Mouse (Mus musculus) macrophage (primary cell): ENCODE data around the gene Ctsf. TPM values are rescaled to one million over a fixed set of nuclear protein-coding genes. Genes with fewer than 3 reads are reported as not detected.
A peak's percentile ranks its signal among the peaks of the same experiment; 100 is the strongest.

Experiments
- H3K27ac ChIP-seq: fragments of 350-480 bp; formaldehyde crosslinking; 2 replicates; pipeline ENCODE4 v1.9.0; 2021
- H3K36me3 ChIP-seq: fragments of 350-480 bp; formaldehyde crosslinking; 2 replicates; pipeline ENCODE4 v1.9.0; 2021; ENCODE audit errors: inconsistent target
- H3K4me3 ChIP-seq: fragments of 350-480 bp; formaldehyde crosslinking; 2 replicates; pipeline ENCODE4 v1.9.0; 2021; ENCODE audit errors: inconsistent target
- H3K79me2 ChIP-seq: fragments of 350-480 bp; formaldehyde crosslinking; 2 replicates; pipeline ENCODE4 v1.9.0; 2021; ENCODE audit errors: inconsistent target
- WGBS: methylation state at CpG from one replicate; pipeline ENCODE4 v1.1.7; 2026; ENCODE audit warnings: inconsistent platforms; ENCODE audit not compliant: missing documents; 5-methylcytosine and 5-hydroxymethylcytosine counted together
- polyA plus RNA-seq: library from polyadenylated mRNA; stranded (reverse); fragments of 250-400 nt; gene quantifications from 3 replicates; pipeline ENCODE4 v1.2.4, GENCODE M21; 2018; ENCODE audit warnings: inconsistent platforms

Gene Ctsf
- polyA plus RNA-seq, 1 experiment from 2014 or later, result 9.6 TPM

DNA sequence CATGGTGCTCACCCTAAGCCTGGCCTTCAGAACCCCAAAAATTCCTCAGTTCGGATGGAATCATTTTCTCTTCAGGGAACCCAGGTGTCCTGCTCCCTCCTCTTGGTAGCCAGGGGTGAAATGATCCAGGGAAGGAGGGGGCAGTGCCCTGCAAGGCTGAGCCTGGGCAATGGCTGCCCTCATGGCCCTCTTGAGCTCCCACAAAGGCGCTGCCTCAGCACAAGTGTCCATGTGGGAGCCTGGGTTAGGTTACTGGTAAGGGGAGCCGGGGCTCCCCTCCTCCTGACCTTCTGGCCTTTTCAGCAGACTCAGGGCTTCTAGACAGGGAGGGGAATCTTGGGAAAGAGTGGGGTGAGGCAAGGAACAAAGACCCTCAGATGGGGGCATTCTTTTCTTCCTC, 21.8 kb downstream of the Ctsf start:
- 95% methylated on average over 3 of the region's 3 CpGs for WGBS
- peaks cover 19% of the 10 kb centered on the region for H3K79me2 ChIP-seq
- no peak overlapping the region for H3K4me3 ChIP-seq
- no peak overlapping the region for H3K27ac ChIP-seq
- H3K36me3 ChIP-seq, result 0 out of 2 replicates have a peak, but pooled peaks cover 1% of the 10 kb centered on the region

DNA sequence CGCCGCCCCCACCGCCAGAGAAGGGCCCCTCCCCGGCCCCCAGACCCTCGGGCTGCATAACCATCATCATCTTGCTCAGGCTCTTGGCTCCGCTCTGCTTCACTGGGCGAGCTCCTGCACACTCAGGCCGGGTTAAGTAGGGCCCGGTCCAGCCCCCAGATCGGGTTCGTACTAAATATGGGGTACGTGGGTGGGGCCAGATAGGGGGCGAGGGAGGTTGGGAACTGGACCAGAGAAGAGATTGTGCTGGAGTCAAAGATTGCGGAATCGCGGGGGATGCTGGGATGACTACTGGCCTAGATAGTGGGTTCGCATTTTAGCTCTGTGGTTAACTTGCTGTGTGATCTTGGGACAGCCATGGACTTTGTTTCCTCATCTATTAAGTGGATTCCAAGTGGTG, 22.9 kb downstream of the Ctsf start, which contains the start of gene Actn3:
Gene Actn3, minus strand, starts transcription at position 125 of the 400 bp plus-strand sequence.
- WGBS, result 12% methylated on average over 17 of the region's 17 CpGs
- no peak within 1 kb of the TSS for H3K27ac ChIP-seq
- peak within 1 kb of the TSS; percentile 46 for H3K4me3 ChIP-seq
- H3K79me2 ChIP-seq, result peaks cover 19% of the 10 kb centered on the region
- peaks cover 12% of the 10 kb centered on the region; the same call in 1 of the 2 replicates for H3K36me3 ChIP-seq

- H3K36me3 ChIP-seq, result peaks cover 20% of the 10 kb centered on the region; the same call in 1 of the 2 replicates
- no peak within 1 kb of the TSS for H3K27ac ChIP-seq
- peak within 1 kb of the TSS; percentile 46 for H3K4me3 ChIP-seq
- under 1% methylated on average over 52 of the region's 52 CpGs for WGBS
- peaks cover 19% of the 10 kb centered on the region for H3K79me2 ChIP-seq
These were observed 23.7 kb downstream of the Ctsf start, which contains the start of gene Zdhhc24 for GRCm38 (mm10) chr19:4878405-4879323. Gene Zdhhc24 (plus strand): TSS chr19:4878668.

DNA sequence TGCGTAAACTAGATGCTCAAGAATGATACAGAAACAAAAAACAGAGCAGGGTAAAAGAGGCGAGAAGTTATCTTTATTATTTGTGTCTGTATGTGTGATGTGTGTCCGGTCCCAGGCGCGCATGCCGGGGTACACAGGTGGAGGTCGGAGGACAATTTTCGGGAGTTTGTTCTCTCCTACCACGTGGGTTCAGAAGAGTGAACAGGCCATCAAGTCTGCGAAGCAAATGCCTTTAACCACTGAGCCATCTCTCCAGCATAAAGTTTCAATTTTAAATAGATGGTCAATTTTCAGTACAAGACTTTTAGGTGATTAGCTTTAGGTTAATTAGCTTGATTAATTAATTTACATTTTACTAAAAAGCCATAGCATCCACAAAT, 24.4 kb downstream of the Ctsf start:
- WGBS, result 72% methylated on average over 10 of the region's 10 CpGs
- H3K27ac ChIP-seq, result no peak overlapping the region
- H3K4me3 ChIP-seq, result peak overlapping the region; percentile 46
- H3K79me2 ChIP-seq, result peaks cover 19% of the 10 kb centered on the region
- peaks cover 24% of the 10 kb centered on the region; the same call in 1 of the 2 replicates for H3K36me3 ChIP-seq

- Histone ChIP-seq H3K27ac (no peak overlapping the region), H3K36me3 (peaks cover 24% of the 10 kb centered on the region; the same call in 1 of the 2 replicates), H3K79me2 (peaks cover 16% of the 10 kb centered on the region), H3K4me3 (no peak overlapping the region)
- 98% methylated on average over 4 of the region's 4 CpGs for whole genome bisulfite sequencing
These were observed 29.0 kb downstream of the Ctsf start for GRCm38 (mm10) chr19:4883961-4884360.

DNA sequence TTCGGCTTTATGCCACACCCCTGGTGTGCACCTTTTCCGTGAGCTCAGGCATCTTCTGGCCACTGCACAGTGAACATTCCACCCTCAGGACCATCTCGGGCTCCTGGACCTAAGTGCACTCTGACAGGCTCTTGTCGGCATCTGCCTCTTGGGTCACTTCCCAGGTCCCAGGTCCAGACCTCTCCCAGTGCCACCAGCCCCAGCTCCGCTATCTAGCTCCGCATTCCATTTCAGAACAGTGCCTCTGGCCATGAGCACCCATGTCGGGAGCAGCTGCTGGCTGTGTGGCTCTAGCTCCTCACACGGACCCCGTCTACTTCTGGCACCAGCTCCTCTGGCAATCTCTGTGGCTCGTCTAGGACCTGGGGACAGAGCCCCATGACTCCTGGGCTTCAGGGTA, 34.9 kb downstream of the Ctsf start:
- WGBS, result 92% methylated on average over 10 of the region's 10 CpGs
- no peak overlapping the region for H3K27ac ChIP-seq
- H3K36me3 ChIP-seq, result no peaks in the 10 kb centered on the region
- H3K79me2 ChIP-seq, result no peaks in the 10 kb centered on the region
- no peak overlapping the region for H3K4me3 ChIP-seq

GRCm38 (mm10) chr19:4891798-4892197, 36.9 kb downstream of the Ctsf start:
- WGBS, result 69% methylated on average over 3 of the region's 3 CpGs
- Histone ChIP-seq H3K79me2 (no peaks in the 10 kb centered on the region), H3K4me3 (no peak overlapping the region), H3K36me3 (no peaks in the 10 kb centered on the region), H3K27ac (no peak overlapping the region)

GRCm38 (mm10) chr19:4896780-4897520, 42.0 kb downstream of the Ctsf start:
- Histone ChIP-seq H3K27ac (no peak overlapping the region), H3K4me3 (no peak overlapping the region), H3K36me3 (no peaks in the 10 kb centered on the region), H3K79me2 (no peaks in the 10 kb centered on the region)
- 85% methylated on average over 21 of the region's 21 CpGs for WGBS

DNA sequence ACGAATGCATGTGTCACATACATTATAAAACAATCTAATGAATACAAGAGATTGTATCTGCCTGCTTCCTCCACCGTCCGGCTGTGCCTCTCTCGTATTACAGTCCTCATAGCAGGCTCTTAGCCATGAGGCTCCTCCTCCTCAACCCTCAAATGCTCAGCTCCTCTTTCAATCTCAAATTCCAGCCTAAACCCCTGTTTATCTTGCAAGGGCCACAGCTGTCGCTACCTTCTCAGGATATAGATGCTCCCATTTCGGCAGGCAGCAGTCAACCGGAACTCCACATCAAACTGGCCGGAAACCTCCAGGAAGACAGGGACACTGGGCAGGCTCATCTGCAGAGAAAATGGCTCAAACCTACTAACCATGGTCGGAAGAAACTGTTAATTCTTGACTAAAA, 44.0 kb downstream of the Ctsf start:
- Histone ChIP-seq H3K4me3 (no peak overlapping the region), H3K27ac (no peak overlapping the region), H3K79me2 (no peaks in the 10 kb centered on the region), H3K36me3 (no peaks in the 10 kb centered on the region)
- WGBS, result 96% methylated on average over 9 of the region's 9 CpGs

DNA sequence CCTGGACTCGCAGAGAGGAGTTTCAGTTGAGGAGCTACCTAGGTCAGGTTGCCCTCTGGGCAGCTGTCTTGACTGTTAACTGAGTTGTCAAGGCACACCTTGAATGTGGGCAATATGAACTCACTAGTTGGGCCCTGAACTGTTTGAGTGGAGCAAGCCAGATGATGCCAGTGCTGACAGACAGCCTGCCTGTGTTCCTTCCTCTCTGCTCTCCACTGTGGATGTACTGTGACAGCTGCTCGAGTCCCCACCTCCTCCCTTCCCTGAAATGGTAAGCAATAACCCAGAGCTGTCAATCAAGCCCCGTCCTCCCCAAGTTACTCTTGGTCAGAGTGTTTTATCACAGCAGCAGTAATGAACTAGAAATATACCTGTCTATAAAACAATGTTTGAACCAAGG, 45.0 kb downstream of the Ctsf start:
- H3K36me3 ChIP-seq, result no peaks in the 10 kb centered on the region
- H3K4me3 ChIP-seq, result no peak overlapping the region
- no peaks in the 10 kb centered on the region for H3K79me2 ChIP-seq
- H3K27ac ChIP-seq, result no peak overlapping the region
- WGBS, result 77% methylated on average over 3 of the region's 3 CpGs

- peak within 1 kb of the TSS; percentile 65 for H3K4me3 ChIP-seq
These were observed 51.3 kb downstream of the Ctsf start, which contains the start of gene Bbs1 for GRCm38 (mm10) chr19:4905979-4906794. Gene Bbs1 (minus strand): TSS chr19:4906628.

DNA sequence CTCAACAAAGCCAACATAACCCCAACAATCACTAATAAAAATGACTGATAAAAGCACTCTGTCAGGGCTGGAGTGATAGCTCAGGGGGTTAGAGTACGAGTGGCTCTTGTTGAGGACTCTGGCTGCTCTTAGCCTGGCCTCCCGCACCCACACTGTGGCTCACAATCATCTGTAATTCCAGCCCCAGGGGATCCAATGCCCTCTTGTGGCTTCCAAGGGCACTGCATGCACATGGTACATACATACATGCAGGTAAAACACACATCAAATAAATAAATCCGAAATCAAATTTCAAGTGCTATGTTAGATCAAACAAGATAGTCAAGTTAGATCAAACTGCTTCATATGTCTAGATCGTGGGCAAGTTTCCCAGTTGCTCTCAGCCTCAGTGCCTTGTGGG, 53.2 kb downstream of the Ctsf start:
- Histone ChIP-seq H3K79me2 (no peaks in the 10 kb centered on the region), H3K27ac (no peak overlapping the region), H3K36me3 (peaks cover 44% of the 10 kb centered on the region), H3K4me3 (no peak overlapping the region)
- 93% methylated on average over 4 of the region's 4 CpGs for WGBS

More at GRCm38 (mm10) chr19:4905979-4906794, 51.3 kb downstream of the Ctsf start, which contains the start of gene Bbs1:
- Histone ChIP-seq H3K27ac (no peak within 1 kb of the TSS), H3K79me2 (no peaks in the 10 kb centered on the region), H3K36me3 (peaks cover 29% of the 10 kb centered on the region)
- WGBS, result 10% methylated on average over 29 of the region's 31 CpGs

DNA sequence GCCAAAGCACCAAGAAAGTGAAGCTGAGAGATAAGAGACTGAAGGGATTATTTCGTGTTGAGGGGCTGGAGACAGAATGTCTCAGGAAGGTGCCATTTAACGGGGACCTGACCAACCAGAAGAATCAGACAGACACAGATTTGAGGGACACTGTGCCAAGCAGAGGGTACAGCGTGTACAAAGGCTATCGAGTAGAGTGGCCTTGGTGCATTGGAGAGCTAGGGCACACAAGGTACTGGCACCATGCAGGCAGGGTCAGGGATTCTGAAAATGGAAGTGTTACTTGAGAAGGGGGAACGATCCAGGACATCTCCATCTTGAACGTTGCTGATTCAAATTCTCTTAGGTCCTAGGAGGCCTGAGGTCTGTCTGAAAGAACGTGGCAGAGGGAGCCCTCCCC, 54.4 kb downstream of the Ctsf start:
- H3K79me2 ChIP-seq, result no peaks in the 10 kb centered on the region
- 89% methylated on average over 7 of the region's 7 CpGs for WGBS
- peaks cover 56% of the 10 kb centered on the region for H3K36me3 ChIP-seq
- no peak overlapping the region for H3K4me3 ChIP-seq
- H3K27ac ChIP-seq, result no peak overlapping the region
